Mouse (Mus musculus) megakaryocyte, embryonic 14.5 days (primary cell): ENCODE measurements at regions not wholly inside any gene's neighbourhood (a gene's known extent, or its start where the extent isn't known, plus 50 kb on each side); places are given as distances from the start of the nearest gene placed in this dataset.

ENCODE experiments used
- FLI1 ChIP-seq: IDR thresholded peaks from 2 replicates; pipeline ENCODE4 v1.6.1; 2012; ENCODE audit warnings: low read length, inconsistent platforms, mixed read lengths
- GATA1 ChIP-seq: IDR thresholded peaks from 3 replicates; pipeline ENCODE4 v1.6.1; 2012; ENCODE audit warnings: mixed read lengths, low read length, inconsistent platforms, borderline replicate concordance

GRCm38 (mm10) chrX:99608284-99608692 lies 137.2 kb upstream of the Pja1 start:
- TF ChIP-seq GATA1 (no peak), FLI1 (no peak)
